Mouse (Mus musculus): ENCODE results near the gene Nsun4.
A peak's percentile ranks its signal among the peaks of the same experiment; 100 is the strongest.

Nsun4 gene

GRCm38 (mm10) chr4:116048130-116048920, 5.4 kb downstream of the Nsun4 start:
- no peak for DNase-seq (ENCODE audit: low spot score in 2 of 2)

GRCm38 (mm10) chr4:116047681-116048080, 6.0 kb downstream of the Nsun4 start:
- DNase-seq (ENCODE audit: low spot score in 2 of 2), result no peak

- no peak for DNase-seq (ENCODE audit: low spot score in 2 of 2)
Measured at GRCm38 (mm10) chr4:116046604-116047003, 7.1 kb downstream of the Nsun4 start.

GRCm38 (mm10) chr4:116042186-116042585, 11.5 kb downstream of the Nsun4 start:
- DNase-seq (ENCODE audit: low spot score in 2 of 2), result no peak

- no peak for DNase-seq (ENCODE audit: low spot score in 2 of 2)
Measured at GRCm38 (mm10) chr4:116040466-116040865, 13.2 kb downstream of the Nsun4 start.

GRCm38 (mm10) chr4:116033374-116033773, 20.3 kb downstream of the Nsun4 start:
- peak; percentile 54 to 55 for DNase-seq (ENCODE audit: low spot score in 2 of 2)

- DNase-seq (ENCODE audit: low spot score in 2 of 2), result no peak
Measured at GRCm38 (mm10) chr4:116032906-116033305, 20.8 kb downstream of the Nsun4 start.

- DNase-seq (ENCODE audit: low spot score in 2 of 2), result no peak
Measured at GRCm38 (mm10) chr4:116017902-116018746, 35.6 kb downstream of the Nsun4 start, which contains the start of gene Faah. Gene Faah (minus strand): TSS chr4:116017926.

GRCm38 (mm10) chr4:116017300-116017901, 36.3 kb downstream of the Nsun4 start:
- DNase-seq (ENCODE audit: low spot score in 2 of 2), result peak; percentile 86 to 88

GRCm38 (mm10) chr4:116016862-116017299, 36.8 kb downstream of the Nsun4 start:
- DNase-seq (ENCODE audit: low spot score in 2 of 2), result no peak

- DNase-seq (ENCODE audit: low spot score in 2 of 2), result no peak
Measured at GRCm38 (mm10) chr4:116016396-116016795, 37.3 kb downstream of the Nsun4 start.

GRCm38 (mm10) chr4:116015996-116016395, 37.7 kb downstream of the Nsun4 start:
- peak; percentile 65 to 72 for DNase-seq (ENCODE audit: low spot score in 2 of 2)

- DNase-seq (ENCODE audit: low spot score in 2 of 2), result no peak
Measured at GRCm38 (mm10) chr4:116015502-116015901, 38.2 kb downstream of the Nsun4 start.

GRCm38 (mm10) chr4:116010186-116010585, 43.5 kb downstream of the Nsun4 start:
- DNase-seq (ENCODE audit: low spot score in 2 of 2), result no peak

GRCm38 (mm10) chr4:116001206-116001605, 52.5 kb downstream of the Nsun4 start:
- no peak for DNase-seq (ENCODE audit: low spot score in 2 of 2)

- DNase-seq (ENCODE audit: low spot score in 2 of 2), result no peak
Measured at GRCm38 (mm10) chr4:116000671-116001070, 53.0 kb downstream of the Nsun4 start.

- no peak for DNase-seq (ENCODE audit: low spot score in 2 of 2)
Measured at GRCm38 (mm10) chr4:115996729-115997128, 56.9 kb downstream of the Nsun4 start.

- no peak for DNase-seq (ENCODE audit: low spot score in 2 of 2)
Measured at GRCm38 (mm10) chr4:115995376-115995730, 58.3 kb downstream of the Nsun4 start.

GRCm38 (mm10) chr4:115994662-115995375, 58.9 kb downstream of the Nsun4 start:
- no peak for DNase-seq (ENCODE audit: low spot score in 2 of 2)

GRCm38 (mm10) chr4:115989382-115989781, 64.3 kb downstream of the Nsun4 start:
- no peak for DNase-seq (ENCODE audit: low spot score in 2 of 2)

- DNase-seq (ENCODE audit: low spot score in 2 of 2), result no peak
Measured at GRCm38 (mm10) chr4:115987858-115988530, 65.7 kb downstream of the Nsun4 start.
